Mouse (Mus musculus) CH12.LX (cell line): ENCODE measurements around the gene Tpsg1.

Source experiments
- CTCF ChIP-seq, 2 experiments: IDR thresholded peaks in 1 of 2; conservative IDR thresholded peaks in 1 of 2; 2 replicates each; pipeline ENCODE4 v1.5.1; 2011 to 2012; ENCODE audit warnings: low read depth in 2 of 2, low read length in 2 of 2, improper control_type of control experiment in 1 of 2, inconsistent platforms in 1 of 2, mild to moderate bottlenecking in 1 of 2, moderate library complexity in 1 of 2
- ELF1 ChIP-seq: IDR thresholded peaks from 2 replicates; pipeline ENCODE4 v1.6.1; 2014; ENCODE audit warnings: low read depth, mild to moderate bottlenecking, inconsistent platforms, low read length, improper control_type of control experiment
- JUND ChIP-seq: conservative IDR thresholded peaks from 2 replicates; pipeline ENCODE4 v1.6.1; 2011; ENCODE audit warnings: low read depth, low read length, improper control_type of control experiment
- POLR2A ChIP-seq: IDR thresholded peaks from 2 replicates; pipeline ENCODE4 v1.6.1; 2011; ENCODE audit warnings: low read depth, mild to moderate bottlenecking, improper control_type of control experiment, low read length
- TCF12 ChIP-seq: IDR thresholded peaks from 2 replicates; pipeline ENCODE4 v1.6.1; 2014; ENCODE audit warnings: low read depth, mild to moderate bottlenecking, inconsistent platforms, low read length, improper control_type of control experiment
- USF1 ChIP-seq: IDR thresholded peaks from 2 replicates; pipeline ENCODE4 v1.6.1; 2014; ENCODE audit warnings: low read depth, mild to moderate bottlenecking, inconsistent platforms, low read length, improper control_type of control experiment
- ZMIZ1 ChIP-seq: IDR thresholded peaks from 2 replicates; pipeline ENCODE4 v1.6.1; 2012; ENCODE audit warnings: low read depth, mild to moderate bottlenecking, inconsistent platforms, low read length, improper control_type of control experiment

DNA sequence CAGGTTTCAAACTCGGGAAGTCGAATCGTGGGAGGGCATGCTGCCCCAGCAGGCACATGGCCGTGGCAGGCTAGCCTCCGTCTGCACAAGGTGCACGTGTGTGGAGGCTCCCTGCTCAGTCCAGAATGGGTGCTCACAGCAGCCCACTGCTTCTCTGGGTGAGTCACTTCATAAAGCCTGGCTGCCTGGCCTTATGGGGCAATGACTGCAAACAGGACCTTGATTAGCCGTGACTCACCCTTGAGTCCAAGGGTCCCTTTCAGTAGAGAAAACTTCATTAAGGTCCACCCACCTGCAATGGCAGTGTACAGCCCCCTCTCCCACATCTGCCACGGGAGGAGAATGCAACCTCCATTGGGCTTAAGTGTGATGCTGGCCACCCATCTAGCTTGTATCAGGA is 3.4 kb downstream of the Tpsg1 start:
- TF ChIP-seq USF1, result no peak
- no peak for TF ChIP-seq CTCF (conservative IDR thresholded peaks at IDR 0.05 in 1 of 2, IDR thresholded peaks at IDR 0.05 in 1 of 2; ENCODE audit: low read depth in 2 of 2, low read length in 2 of 2)
- TF ChIP-seq ELF1, result no peak
- TF ChIP-seq TCF12, result no peak
- no peak for TF ChIP-seq POLR2A
- TF ChIP-seq ZMIZ1, result no peak
- no peak for TF ChIP-seq JUND
